Mouse (Mus musculus) olfactory bulb, adult 2 months (tissue): ENCODE data around the gene Clca3b.

Experiments
- CTCF ChIP-seq: fragments of 200-500 bp; IDR thresholded peaks from 2 replicates; pipeline ENCODE4 v1.5.1; 2012; ENCODE audit warnings: low read depth, mild to moderate bottlenecking, low read length, moderate library complexity; ENCODE audit not compliant: insufficient read depth
- POLR2A ChIP-seq: fragments of 200-500 bp; IDR thresholded peaks from 2 replicates; pipeline ENCODE4 v1.6.1; 2012; ENCODE audit warnings: mild to moderate bottlenecking, low read depth, low read length, moderate library complexity; ENCODE audit not compliant: insufficient read depth

GRCm38 (mm10) chr3:144849584-144849983, 427 bp upstream of the Clca3b start:
- TF ChIP-seq POLR2A (no peak), CTCF (no peak)
